Mouse (Mus musculus) left cerebral cortex, adult 2 months (tissue): Measurements from ENCODE around the gene Tmem252. TPM values are rescaled to one million over a fixed set of nuclear protein-coding genes. Genes with fewer than 3 reads are reported as not detected.
"Not testable (repeated sequence)": the region's sequence is repeated elsewhere in the genome, so short reads cannot be mapped to it uniquely, and the experiment has no call there.

ENCODE experiments used
- DNase-seq, 2 experiments: peaks; one replicate each; pipeline ENCODE4 v3.0.0; 2021 to 2022; ENCODE audit warnings: low spot score in 2 of 2, mixed read lengths in 1 of 2; ENCODE audit errors: extremely low spot score in 1 of 2
- H3K27ac ChIP-seq: fragments of 200-600 bp; 2 replicates; pipeline ENCODE4 v1.8.1; 2022
- H3K4me3 ChIP-seq: fragments of 200-600 bp; 2 replicates; pipeline ENCODE4 v1.8.1; 2022
- CTCF ChIP-seq: fragments of 200-600 bp; IDR thresholded peaks from 2 replicates; pipeline ENCODE4 v1.8.1; 2022; ENCODE audit warnings: antibody characterized with exemption, mild to moderate bottlenecking, moderate library complexity
- intact Hi-C: fragments of 180-260 bp; cut with DNase I; formaldehyde crosslinking; loops from one replicate; pipeline ENCODE4 v1.15.1; 2025
- total RNA-seq, 2 experiments: library from RNA; stranded (reverse); gene quantifications; 2 replicates each; pipeline ENCODE4 v1.2.3; 2021

The Tmem252 gene
- total RNA-seq, 2 experiments from 2014 or later: 0.23 to 0.72 TPM

DNA sequence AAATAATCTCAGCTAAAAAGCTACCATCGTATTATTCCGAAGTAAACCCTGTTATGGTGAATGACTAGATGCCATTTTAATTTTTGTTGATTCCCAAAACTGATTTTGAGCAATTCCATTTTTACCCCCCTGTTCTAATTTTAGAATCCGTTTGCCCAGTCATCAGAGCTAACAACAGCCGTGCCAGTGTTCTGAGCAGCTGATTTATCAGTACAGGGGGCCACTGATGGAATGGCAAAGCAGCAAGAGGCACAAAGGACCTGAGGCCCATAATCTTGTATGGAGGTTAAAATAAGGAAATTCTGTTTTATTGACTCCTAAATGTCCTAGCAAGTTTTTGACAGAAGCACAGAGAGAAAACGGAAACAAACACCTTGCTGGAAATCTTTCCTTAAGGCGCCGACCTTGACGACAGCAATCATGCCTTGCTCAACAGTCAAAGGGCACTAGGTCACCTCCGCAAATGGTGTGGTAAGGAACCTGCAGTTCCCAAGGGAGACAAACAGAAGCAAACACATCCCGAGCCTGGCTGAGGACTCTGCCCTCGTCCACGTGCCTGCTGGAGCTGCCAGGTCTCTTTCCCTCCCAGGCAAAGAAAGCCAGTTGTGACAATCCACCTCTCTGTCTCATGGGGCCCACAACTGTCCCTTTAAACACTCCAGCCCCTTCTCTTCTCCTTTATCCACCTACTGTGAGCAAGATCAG is 9.4 kb downstream of the Tmem252 start:
- no peak overlapping the region for H3K4me3 ChIP-seq
- no peak for DNase-seq
- intact Hi-C loops: no loop called here
- no peak for TF ChIP-seq CTCF
- H3K27ac ChIP-seq: no peak overlapping the region

DNA sequence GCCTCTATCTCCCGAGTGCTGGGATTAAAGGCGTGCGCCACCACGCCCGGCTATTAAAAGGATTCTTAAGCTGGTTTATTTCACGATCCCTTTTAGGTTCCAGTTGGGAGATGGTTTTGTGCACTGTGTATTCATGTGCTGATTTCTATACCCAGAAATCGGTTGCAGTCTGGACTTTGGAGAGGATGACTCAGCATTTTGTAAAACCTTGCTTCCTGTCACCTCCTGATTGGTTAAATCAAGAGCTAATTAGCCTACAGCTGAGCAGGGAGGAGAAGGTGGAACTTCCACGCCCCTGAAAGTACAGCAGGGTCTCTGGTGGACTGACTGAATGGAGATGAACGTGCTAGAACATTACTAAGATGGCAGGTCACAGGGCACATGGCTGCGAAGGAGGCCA is 12.6 kb downstream of the Tmem252 start:
- Histone ChIP-seq H3K27ac (no peak overlapping the region), H3K4me3 (no peak overlapping the region)
- no peak for TF ChIP-seq CTCF
- intact Hi-C loops: no loop called here
- no peak for DNase-seq

DNA sequence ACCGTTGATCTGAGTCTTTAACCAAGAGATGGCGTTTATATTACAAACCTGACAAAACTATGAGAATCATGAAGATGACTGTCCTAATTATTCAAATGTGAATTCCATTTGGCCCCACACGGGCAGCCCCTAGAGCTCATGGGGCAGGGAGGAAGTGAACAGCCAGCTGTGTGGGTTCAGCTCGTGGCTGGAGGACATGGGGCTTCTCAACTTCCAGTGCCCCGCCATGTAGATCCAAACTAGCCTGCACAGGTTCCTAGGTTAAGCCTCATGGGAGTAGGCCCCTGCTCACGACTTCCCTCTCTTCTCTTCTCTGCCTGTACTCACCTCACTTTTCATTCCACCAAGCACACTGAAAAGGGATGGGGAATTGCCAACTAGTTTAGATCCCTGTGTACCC is 14.5 kb downstream of the Tmem252 start:
- TF ChIP-seq CTCF: no peak
- no peak for DNase-seq
- intact Hi-C loops: no loop called here
- Histone ChIP-seq H3K27ac (no peak overlapping the region), H3K4me3 (no peak overlapping the region)

DNA sequence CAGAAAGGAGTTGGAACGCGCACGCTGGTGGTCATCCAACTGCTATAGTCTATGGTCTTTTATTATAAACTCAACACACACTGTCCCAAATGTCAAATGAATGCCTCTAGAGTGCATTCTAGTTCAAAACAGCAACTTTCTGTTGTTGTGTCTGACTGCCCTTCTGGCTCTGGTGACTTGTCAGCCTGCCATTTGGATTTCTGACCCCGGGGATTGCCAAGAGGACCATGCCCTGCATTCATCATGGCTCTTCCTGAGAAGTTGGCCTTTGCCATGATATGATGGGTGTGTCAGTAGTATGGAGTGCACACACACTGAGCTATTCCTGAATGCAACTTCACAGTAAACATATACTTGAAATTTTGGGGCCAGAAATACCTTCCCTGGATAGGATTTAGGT is 15.7 kb downstream of the Tmem252 start:
- Histone ChIP-seq H3K4me3 (no peak overlapping the region), H3K27ac (no peak overlapping the region)
- no peak for TF ChIP-seq CTCF
- intact Hi-C loops: no loop called here
- DNase-seq: no peak

DNA sequence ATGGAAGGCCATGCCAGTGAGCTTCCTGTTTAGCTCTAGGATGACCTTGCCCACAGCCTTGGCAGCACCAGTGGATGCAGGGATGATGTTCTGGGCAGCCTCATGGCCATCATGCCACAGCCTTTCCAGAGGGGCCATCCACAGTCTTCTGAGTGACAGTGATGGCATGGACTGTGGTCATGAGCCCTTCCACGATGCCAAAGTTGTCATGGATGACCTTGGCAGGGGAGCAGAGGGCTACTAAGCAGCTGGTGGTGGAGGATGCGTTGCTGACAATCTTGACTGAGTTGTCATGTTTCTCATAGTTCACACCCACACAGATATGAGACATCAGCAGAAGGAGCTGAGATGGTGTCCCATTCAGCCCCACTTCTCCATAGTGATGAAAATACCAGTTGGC is 18.9 kb downstream of the Tmem252 start:
- DNase-seq: no peak
- no peak overlapping the region for H3K27ac ChIP-seq
- no peak overlapping the region for H3K4me3 ChIP-seq
- intact Hi-C loops: no loop called here
- TF ChIP-seq CTCF: no peak

DNA sequence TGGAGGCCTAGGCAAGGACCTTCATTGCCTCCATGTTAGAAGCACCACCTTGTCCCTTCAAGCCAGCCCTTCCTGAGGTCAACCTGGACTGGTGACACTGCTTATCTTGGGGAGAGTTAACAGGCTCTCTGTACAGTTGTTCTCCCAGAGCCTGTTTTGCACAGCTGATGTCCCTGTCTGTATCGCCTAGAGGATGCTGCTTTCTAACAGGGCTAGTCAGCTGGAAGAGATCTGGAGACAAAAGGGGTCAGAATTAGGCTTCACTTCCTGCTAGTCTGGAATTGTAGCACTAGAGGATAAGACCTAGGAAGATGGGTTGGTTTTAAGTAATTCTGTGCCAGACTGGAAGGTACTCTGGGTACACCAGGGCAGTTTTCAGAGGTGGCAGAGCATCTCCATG is 24.1 kb downstream of the Tmem252 start:
- no peak for TF ChIP-seq CTCF
- DNase-seq: no peak
- intact Hi-C loops: no loop called here
- Histone ChIP-seq H3K27ac (no peak overlapping the region), H3K4me3 (no peak overlapping the region)

DNA sequence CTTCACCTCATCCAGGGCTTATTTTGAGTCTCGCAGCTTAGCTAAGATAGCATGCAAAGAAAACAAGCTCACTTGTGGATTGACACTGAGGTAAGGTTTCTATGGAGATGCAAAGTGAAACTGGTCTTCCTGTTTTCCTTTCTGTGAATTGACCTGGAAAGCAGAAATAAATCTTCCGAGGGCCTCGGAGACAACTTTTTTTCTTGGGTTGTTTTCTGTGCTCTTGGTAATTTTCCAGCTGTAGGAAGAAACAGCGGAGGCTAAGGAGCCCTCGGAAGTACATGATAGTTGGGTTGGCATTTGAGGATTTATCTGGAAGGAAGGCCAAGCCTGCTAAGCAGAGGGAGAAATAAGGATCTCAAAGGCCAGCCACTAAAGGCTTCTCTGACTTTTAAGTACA is 24.8 kb downstream of the Tmem252 start:
- no peak for DNase-seq
- Histone ChIP-seq H3K4me3 (no peak overlapping the region), H3K27ac (0 out of 2 replicates have a peak overlapping the region, but pooled peaks have one; percentile 15)
- intact Hi-C loops: no loop called here
- TF ChIP-seq CTCF: no peak

DNA sequence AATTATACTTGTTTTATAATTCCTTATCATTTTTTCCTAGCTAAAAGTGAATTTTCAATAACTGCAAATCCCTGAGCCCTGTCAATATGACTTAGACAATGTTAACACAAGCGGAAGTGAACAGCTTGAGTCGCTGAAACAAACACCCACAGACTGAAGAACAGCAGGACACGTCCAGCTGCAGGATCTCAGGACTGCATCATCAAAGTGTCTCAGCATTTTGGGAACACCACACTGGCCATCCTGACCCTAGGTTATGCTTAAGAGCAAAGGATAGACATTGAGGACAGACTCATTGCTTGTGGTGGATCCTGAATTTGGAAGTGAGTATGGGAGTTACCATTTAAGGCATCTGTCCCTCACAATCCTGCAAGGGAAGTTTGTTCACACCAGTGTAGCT is 25.4 kb downstream of the Tmem252 start:
- DNase-seq: no peak
- no peak overlapping the region for H3K27ac ChIP-seq
- no peak overlapping the region for H3K4me3 ChIP-seq
- no peak for TF ChIP-seq CTCF
- intact Hi-C loops: no loop called here

DNA sequence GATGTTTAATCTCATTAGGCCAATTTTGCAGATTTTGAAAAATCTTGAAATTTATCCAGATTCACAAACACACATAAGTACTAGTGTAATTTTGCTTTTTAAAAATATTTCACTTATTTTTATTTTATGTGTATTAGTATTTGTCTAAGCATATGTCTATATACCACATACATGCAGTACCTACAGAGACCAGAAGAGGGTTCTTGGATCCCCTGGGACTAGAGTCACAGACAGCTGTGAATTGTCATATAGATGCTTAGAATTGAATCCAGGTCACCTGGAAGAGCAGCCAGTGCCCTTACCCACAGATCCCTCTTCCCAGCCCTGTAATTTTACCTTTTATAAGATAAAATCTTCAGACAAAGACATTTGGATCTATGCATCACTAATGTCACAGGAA is 26.1 kb downstream of the Tmem252 start:
- peak; percentile 44 for TF ChIP-seq CTCF
- Histone ChIP-seq H3K27ac (no peak overlapping the region), H3K4me3 (no peak overlapping the region)
- no peak for DNase-seq
- intact Hi-C loops: loop anchor here (5.0 kb wide), 1 partner anchor 63 kb away; no protein-coding TSS in a partner anchor

DNA sequence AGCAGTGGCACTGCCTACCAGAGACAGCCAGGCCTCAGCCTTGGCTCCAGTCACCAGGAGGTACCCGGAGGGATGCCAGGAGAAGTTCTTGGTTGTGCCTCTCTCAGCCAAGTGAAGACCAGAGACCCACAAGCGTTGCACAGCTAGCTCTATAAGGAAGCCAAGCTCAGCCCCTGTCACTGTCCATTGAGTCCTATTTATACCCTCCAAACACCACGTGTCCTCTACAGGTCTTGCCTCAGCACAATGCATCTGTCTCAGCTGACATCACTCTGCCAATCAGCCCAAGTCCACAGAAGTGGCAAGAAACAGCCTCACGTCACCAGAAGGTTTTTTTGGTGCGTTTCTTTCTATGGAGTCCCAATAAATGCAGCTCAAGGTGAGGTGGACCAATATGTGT is 26.9 kb downstream of the Tmem252 start:
- TF ChIP-seq CTCF: no peak
- intact Hi-C loops: loop anchor here (5.0 kb wide), 1 partner anchor 63 kb away; no protein-coding TSS in a partner anchor
- no peak for DNase-seq
- Histone ChIP-seq H3K4me3 (no peak overlapping the region), H3K27ac (no peak overlapping the region)

DNA sequence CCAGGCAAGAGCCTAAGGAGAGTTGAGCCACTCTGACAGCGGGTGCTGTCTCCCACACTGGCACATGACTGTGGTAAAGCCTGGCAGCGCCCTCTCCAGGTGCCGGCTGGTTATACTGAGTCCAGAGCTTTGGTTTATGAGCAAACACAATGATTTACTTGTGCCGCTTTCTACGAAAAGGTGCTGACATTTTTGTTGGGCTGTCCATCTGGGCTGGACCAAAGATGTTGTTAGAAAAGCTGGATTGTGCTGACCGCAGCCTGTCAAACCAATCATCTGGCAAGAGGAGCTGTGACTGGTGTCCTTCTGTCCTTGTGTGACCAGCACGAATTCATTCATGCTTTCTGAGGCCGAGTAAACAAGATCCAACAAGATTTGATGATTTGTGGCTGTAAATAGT is 27.9 kb downstream of the Tmem252 start:
- no peak overlapping the region for H3K4me3 ChIP-seq
- peak; percentile 7 for TF ChIP-seq CTCF
- DNase-seq: no peak
- intact Hi-C loops: loop anchor here (5.0 kb wide), 1 partner anchor 64 kb away; no protein-coding TSS in a partner anchor
- H3K27ac ChIP-seq: no peak overlapping the region

DNA sequence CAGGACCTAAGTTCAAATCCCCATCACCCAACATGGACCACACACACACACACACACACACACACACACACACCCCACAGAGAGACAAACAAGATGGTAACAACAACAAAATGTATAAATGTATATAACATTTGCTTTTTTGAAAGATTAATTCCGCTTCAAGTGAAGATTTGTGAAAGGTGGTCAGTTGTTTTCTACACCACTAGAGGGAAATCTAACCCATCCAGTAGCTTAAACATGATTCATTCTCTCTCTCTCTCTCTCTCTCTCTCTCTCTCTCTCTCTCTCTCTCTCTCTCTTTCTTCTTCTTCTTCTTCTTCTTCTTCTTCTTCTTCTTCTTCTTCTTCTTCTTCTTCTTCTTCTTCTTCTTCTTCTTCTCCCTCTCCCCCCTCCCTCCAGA is 29.4 kb downstream of the Tmem252 start:
- not testable (repeated sequence) for H3K4me3 ChIP-seq, H3K27ac ChIP-seq, DNase-seq
- TF ChIP-seq CTCF: peak; percentile 39
- intact Hi-C loops: loop anchor here (5.0 kb wide), 1 partner anchor 66 kb away; no protein-coding TSS in a partner anchor

DNA sequence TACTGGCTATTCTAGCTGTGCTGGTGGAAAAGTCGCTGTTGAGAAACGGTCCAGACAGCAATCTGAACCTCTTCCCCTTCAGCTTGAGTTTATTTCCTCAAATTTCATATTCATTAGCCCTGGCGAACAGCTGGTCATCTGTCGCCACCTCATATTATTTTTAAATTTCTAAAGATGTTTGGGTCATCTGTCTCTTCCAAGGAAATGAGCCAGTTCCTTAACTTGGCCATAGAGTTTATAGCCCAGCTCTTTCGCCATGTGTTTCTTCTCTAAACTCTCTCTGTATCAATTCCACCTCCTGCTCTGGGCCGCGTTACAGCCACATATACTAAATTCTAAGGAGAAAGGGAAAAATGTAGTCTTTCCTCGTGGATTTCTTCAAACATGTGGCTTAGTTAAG is 29.9 kb downstream of the Tmem252 start:
- TF ChIP-seq CTCF: no peak
- H3K27ac ChIP-seq: no peak overlapping the region
- DNase-seq: no peak
- no peak overlapping the region for H3K4me3 ChIP-seq
- intact Hi-C loops: loop anchor here (5.0 kb wide), 1 partner anchor 66 kb away; no protein-coding TSS in a partner anchor
